Mouse (Mus musculus) v-Abl transformed pro-B cells (cell line): Measurements from ENCODE around the gene Otud7b.

Experiments
- in situ Hi-C, 2 experiments: fragments of 400-800 bp; cut with MboI; formaldehyde crosslinking; loops; one replicate each; pipeline ENCODE4 v1.15.1; 2025; ENCODE audit not compliant: unreplicated experiment in 2 of 2

Otud7b gene

DNA sequence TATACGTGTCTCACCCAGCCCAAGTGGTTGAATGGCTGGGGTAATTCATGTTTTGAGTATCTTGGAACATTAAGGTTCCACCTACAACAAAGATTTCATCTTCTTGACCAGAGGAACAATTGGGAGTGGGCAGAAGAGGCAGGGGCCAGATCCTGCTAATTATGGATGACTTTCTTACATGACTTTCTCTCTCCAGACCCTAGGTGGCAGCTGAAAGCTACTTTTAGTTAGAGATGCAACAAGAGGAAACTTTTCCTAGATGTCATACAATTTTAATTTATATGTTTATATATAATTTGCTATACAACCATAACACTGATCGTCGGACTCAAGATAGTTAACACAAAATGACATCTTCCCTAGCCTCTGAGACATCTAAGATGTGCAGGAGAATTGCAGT is 103.5 kb downstream of the Otud7b start:
- in situ Hi-C loops, result no loop called here

DNA sequence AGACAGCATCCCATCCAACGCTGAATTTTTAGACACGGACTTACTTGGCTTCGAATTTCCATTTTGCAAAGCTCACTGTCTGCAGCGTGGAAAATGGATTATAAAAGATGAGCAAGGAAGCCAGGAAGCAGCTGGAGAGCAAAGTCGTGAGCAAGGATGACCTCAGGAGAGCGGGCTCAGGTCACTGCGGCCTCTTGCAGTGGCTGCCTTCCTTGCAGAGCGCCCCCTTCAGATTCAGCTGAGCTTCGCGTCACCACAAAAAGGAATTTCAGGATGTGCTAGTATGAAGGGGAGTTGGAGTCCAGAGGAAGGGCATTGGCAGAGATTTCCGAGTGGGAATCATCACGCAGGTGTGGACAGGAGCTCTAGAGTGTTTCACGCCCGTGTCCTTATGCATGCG is 104.9 kb downstream of the Otud7b start:
- in situ Hi-C loops, result no loop called here
